Mouse (Mus musculus): Measurements from ENCODE around the gene Btbd35f28.
"Not testable (repeated sequence)": the region's sequence is repeated elsewhere in the genome, so short reads cannot be mapped to it uniquely, and the experiment has no call there.

The Btbd35f28 gene

DNA sequence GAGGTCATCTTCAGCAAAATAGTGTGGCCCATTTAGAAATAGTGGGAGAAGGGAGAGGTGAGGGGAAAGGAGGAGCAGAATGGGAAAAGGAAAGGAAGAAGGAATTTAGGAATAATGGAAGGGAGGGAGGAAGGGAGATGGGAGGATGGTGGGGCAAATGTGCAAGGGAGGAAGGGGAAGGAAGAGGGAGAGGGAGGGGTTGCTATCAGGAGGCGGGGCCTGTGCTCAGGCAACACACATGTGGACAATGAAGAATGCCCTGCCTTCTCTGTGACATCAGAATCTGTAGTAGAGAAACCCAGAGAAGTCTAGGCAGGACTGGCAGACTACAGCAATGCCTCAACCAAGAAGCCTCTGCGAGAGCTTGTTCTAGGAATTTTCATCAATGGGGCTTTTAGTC is at the start of gene Btbd35f28:
Gene Btbd35f28 (plus strand): TSS at position 301 of the 400 bp plus-strand sequence.
- DNase-seq (ENCODE audit: low spot score in 2 of 2) = not testable (repeated sequence)
